Mouse (Mus musculus) ES-E14 (cell line): Measurements from ENCODE around the gene Nacc2.

ENCODE experiments used
- CHD2 ChIP-seq: IDR thresholded peaks from 2 replicates; pipeline ENCODE4 v1.6.1; 2014; ENCODE audit warnings: mild to moderate bottlenecking, low read depth, low read length, inconsistent platforms
- HCFC1 ChIP-seq: IDR thresholded peaks from 2 replicates; pipeline ENCODE4 v1.6.1; 2012; ENCODE audit warnings: low read length, inconsistent platforms, borderline replicate concordance; ENCODE audit not compliant: insufficient read depth
- MAFK ChIP-seq: IDR thresholded peaks from 2 replicates; pipeline ENCODE4 v1.6.1; 2014; ENCODE audit warnings: mild to moderate bottlenecking, low read depth, low read length, inconsistent platforms; ENCODE audit not compliant: insufficient read depth
- ZC3H11A ChIP-seq: IDR thresholded peaks from 2 replicates; pipeline ENCODE4 v1.6.1; 2012; ENCODE audit warnings: low read depth, mild to moderate bottlenecking, inconsistent platforms, low read length, borderline replicate concordance
- ZNF384 ChIP-seq: IDR thresholded peaks from 2 replicates; pipeline ENCODE4 v1.6.1; 2012; ENCODE audit warnings: low read depth, low read length, inconsistent platforms

DNA sequence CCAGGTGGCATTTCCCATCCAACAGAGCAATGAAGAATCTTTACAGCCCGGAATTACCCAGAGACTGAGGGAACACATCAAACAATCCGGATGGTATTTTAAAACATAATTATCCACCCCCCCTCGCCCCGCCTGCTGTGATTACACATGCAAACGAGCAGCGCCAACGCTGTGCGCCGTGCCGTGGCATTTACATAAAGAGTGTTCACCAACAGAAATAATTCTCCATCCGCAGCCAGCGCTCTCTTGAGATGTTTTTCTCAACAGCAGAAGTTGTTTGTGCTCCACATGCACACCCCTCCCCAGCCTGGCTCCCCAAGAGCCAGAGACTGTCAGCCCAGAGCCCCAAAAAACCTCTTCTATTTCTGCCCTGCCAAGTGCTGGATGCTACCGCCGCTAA lies 56.5 kb downstream of the Nacc2 start:
- no peak for TF ChIP-seq ZNF384
- TF ChIP-seq CHD2: no peak
- no peak for TF ChIP-seq ZC3H11A
- TF ChIP-seq HCFC1: no peak
- TF ChIP-seq MAFK: no peak
